Mouse (Mus musculus): ENCODE measurements around the gene Tmem200b. TPM values are rescaled to one million over a fixed set of nuclear protein-coding genes. Genes with fewer than 3 reads are reported as not detected.

Tmem200b gene
- polyA plus RNA-seq, 1 experiment, result 0.76 TPM

GRCm38 (mm10) chr4:131890692-131891091 lies 30.9 kb upstream of the Tmem200b start:
- TF ChIP-seq MYOD1 (IDR thresholded peaks at IDR 0.05; ENCODE audit: control insufficient read depth in 1 of 3, insufficient read length in 2 of 3, low read depth in 2 of 3) (no peak), SRF (IDR thresholded peaks at IDR 0.05; ENCODE audit: control insufficient read depth, insufficient read length, low read depth) (no peak), USF1 (IDR thresholded peaks at IDR 0.05; ENCODE audit: low read depth) (no peak), MAX (IDR thresholded peaks at IDR 0.05; ENCODE audit: low read depth) (no peak), CEBPB (IDR thresholded peaks at IDR 0.05; ENCODE audit: insufficient read depth, poor library complexity, severe bottlenecking) (no peak), MYOG (IDR thresholded peaks at IDR 0.05; ENCODE audit: control insufficient read depth in 1 of 3, insufficient read depth in 1 of 3, insufficient read length in 2 of 3, low read depth in 2 of 3) (no peak), TCF3 (IDR thresholded peaks at IDR 0.05; ENCODE audit: insufficient read length, low read depth) (no peak), E2F4 (IDR thresholded peaks at IDR 0.05; ENCODE audit: insufficient read depth) (no peak), REST (IDR thresholded peaks at IDR 0.05; ENCODE audit: insufficient read depth, insufficient read length) (no peak), POLR2AphosphoS2 (IDR thresholded peaks at IDR 0.05; ENCODE audit: insufficient read length, low read depth) (no peak), POLR2A (IDR thresholded peaks at IDR 0.05; ENCODE audit: insufficient read length, low read depth) (no peak), TCF12 (IDR thresholded peaks at IDR 0.05; ENCODE audit: insufficient read depth, poor library complexity, severe bottlenecking) (no peak)
- Histone ChIP-seq H3K4me2 (ENCODE audit: low read depth) (no peak overlapping the region), H3K79me2 (ENCODE audit: control insufficient read depth, insufficient read depth) (peaks cover 54% of the 10 kb centered on the region), H3K27me3 (ENCODE audit: control insufficient read depth, insufficient read depth, insufficient read length) (no peaks in the 10 kb centered on the region), H3K4me3 (no peak overlapping the region), H3ac (ENCODE audit: control insufficient read depth, insufficient read length) (no peak overlapping the region), H3K36me3 (ENCODE audit: control insufficient read depth, insufficient read depth) (peaks cover 50% of the 10 kb centered on the region)

GRCm38 (mm10) chr4:131897109-131897508 lies 24.5 kb upstream of the Tmem200b start:
- Histone ChIP-seq H3K79me2 (ENCODE audit: control insufficient read depth, insufficient read depth) (no peaks in the 10 kb centered on the region), H3K36me3 (ENCODE audit: control insufficient read depth, insufficient read depth) (peaks cover 38% of the 10 kb centered on the region), H3K4me3 (no peak overlapping the region), H3K27me3 (ENCODE audit: control insufficient read depth, insufficient read depth, insufficient read length) (no peaks in the 10 kb centered on the region), H3K4me2 (ENCODE audit: low read depth) (no peak overlapping the region), H3ac (ENCODE audit: control insufficient read depth, insufficient read length) (no peak overlapping the region)
- TF ChIP-seq E2F4 (IDR thresholded peaks at IDR 0.05; ENCODE audit: insufficient read depth), result no peak
- no peak for TF ChIP-seq MAX (IDR thresholded peaks at IDR 0.05; ENCODE audit: low read depth)
- no peak for TF ChIP-seq POLR2A (IDR thresholded peaks at IDR 0.05; ENCODE audit: insufficient read length, low read depth)
- TF ChIP-seq TCF3 (IDR thresholded peaks at IDR 0.05; ENCODE audit: insufficient read length, low read depth), result no peak
- no peak for TF ChIP-seq USF1 (IDR thresholded peaks at IDR 0.05; ENCODE audit: low read depth)
- no peak for TF ChIP-seq SRF (IDR thresholded peaks at IDR 0.05; ENCODE audit: control insufficient read depth, insufficient read length, low read depth)
- no peak for TF ChIP-seq CEBPB (IDR thresholded peaks at IDR 0.05; ENCODE audit: insufficient read depth, poor library complexity, severe bottlenecking)
- TF ChIP-seq MYOD1 (IDR thresholded peaks at IDR 0.05; ENCODE audit: control insufficient read depth in 1 of 3, insufficient read length in 2 of 3, low read depth in 2 of 3), result no peak
- TF ChIP-seq TCF12 (IDR thresholded peaks at IDR 0.05; ENCODE audit: insufficient read depth, poor library complexity, severe bottlenecking), result no peak
- TF ChIP-seq POLR2AphosphoS2 (IDR thresholded peaks at IDR 0.05; ENCODE audit: insufficient read length, low read depth), result no peak
- no peak for TF ChIP-seq MYOG (IDR thresholded peaks at IDR 0.05; ENCODE audit: control insufficient read depth in 1 of 3, insufficient read depth in 1 of 3, insufficient read length in 2 of 3, low read depth in 2 of 3)

- Histone ChIP-seq H3K27me3 (ENCODE audit: control insufficient read depth, insufficient read depth, insufficient read length) (no peaks in the 10 kb centered on the region), H3K4me3 (no peak overlapping the region), H3ac (ENCODE audit: control insufficient read depth, insufficient read length) (no peak overlapping the region), H3K79me2 (ENCODE audit: control insufficient read depth, insufficient read depth) (no peaks in the 10 kb centered on the region), H3K4me2 (ENCODE audit: low read depth) (no peak overlapping the region), H3K36me3 (ENCODE audit: control insufficient read depth, insufficient read depth) (peaks cover 32% of the 10 kb centered on the region)
- no peak for TF ChIP-seq POLR2A (IDR thresholded peaks at IDR 0.05; ENCODE audit: insufficient read length, low read depth)
- no peak for TF ChIP-seq E2F4 (IDR thresholded peaks at IDR 0.05; ENCODE audit: insufficient read depth)
- TF ChIP-seq MYOG (IDR thresholded peaks at IDR 0.05; ENCODE audit: control insufficient read depth in 1 of 3, insufficient read depth in 1 of 3, insufficient read length in 2 of 3, low read depth in 2 of 3), result no peak
- no peak for TF ChIP-seq TCF3 (IDR thresholded peaks at IDR 0.05; ENCODE audit: insufficient read length, low read depth)
- no peak for TF ChIP-seq SRF (IDR thresholded peaks at IDR 0.05; ENCODE audit: control insufficient read depth, insufficient read length, low read depth)
- TF ChIP-seq TCF12 (IDR thresholded peaks at IDR 0.05; ENCODE audit: insufficient read depth, poor library complexity, severe bottlenecking), result no peak
- no peak for TF ChIP-seq USF1 (IDR thresholded peaks at IDR 0.05; ENCODE audit: low read depth)
- no peak for TF ChIP-seq POLR2AphosphoS2 (IDR thresholded peaks at IDR 0.05; ENCODE audit: insufficient read length, low read depth)
- TF ChIP-seq CEBPB (IDR thresholded peaks at IDR 0.05; ENCODE audit: insufficient read depth, poor library complexity, severe bottlenecking), result no peak
- no peak for TF ChIP-seq MYOD1 (IDR thresholded peaks at IDR 0.05; ENCODE audit: control insufficient read depth in 1 of 3, insufficient read length in 2 of 3, low read depth in 2 of 3)
- TF ChIP-seq MAX (IDR thresholded peaks at IDR 0.05; ENCODE audit: low read depth), result no peak
- no peak for TF ChIP-seq REST (IDR thresholded peaks at IDR 0.05; ENCODE audit: insufficient read depth, insufficient read length)
Measured at GRCm38 (mm10) chr4:131897787-131898186, 23.8 kb upstream of the Tmem200b start.

GRCm38 (mm10) chr4:131898503-131899179 lies 22.9 kb upstream of the Tmem200b start:
- H3K4me3 ChIP-seq, result no peak overlapping the region
- H3ac ChIP-seq (ENCODE audit: control insufficient read depth, insufficient read length), result no peak overlapping the region
- TF ChIP-seq E2F4 (IDR thresholded peaks at IDR 0.05; ENCODE audit: insufficient read depth) (no peak), POLR2AphosphoS2 (IDR thresholded peaks at IDR 0.05; ENCODE audit: insufficient read length, low read depth) (no peak), SRF (IDR thresholded peaks at IDR 0.05; ENCODE audit: control insufficient read depth, insufficient read length, low read depth) (no peak), TCF3 (IDR thresholded peaks at IDR 0.05; ENCODE audit: insufficient read length, low read depth) (no peak), MYOG (IDR thresholded peaks at IDR 0.05; ENCODE audit: control insufficient read depth in 1 of 3, insufficient read depth in 1 of 3, insufficient read length in 2 of 3, low read depth in 2 of 3) (no peak), USF1 (IDR thresholded peaks at IDR 0.05; ENCODE audit: low read depth) (no peak), CEBPB (IDR thresholded peaks at IDR 0.05; ENCODE audit: insufficient read depth, poor library complexity, severe bottlenecking) (no peak), POLR2A (IDR thresholded peaks at IDR 0.05; ENCODE audit: insufficient read length, low read depth) (no peak), TCF12 (IDR thresholded peaks at IDR 0.05; ENCODE audit: insufficient read depth, poor library complexity, severe bottlenecking) (no peak), MAX (IDR thresholded peaks at IDR 0.05; ENCODE audit: low read depth) (no peak), REST (IDR thresholded peaks at IDR 0.05; ENCODE audit: insufficient read depth, insufficient read length) (no peak), MYOD1 (IDR thresholded peaks at IDR 0.05; ENCODE audit: control insufficient read depth in 1 of 3, insufficient read length in 2 of 3, low read depth in 2 of 3) (no peak)
- no peaks in the 10 kb centered on the region for H3K79me2 ChIP-seq (ENCODE audit: control insufficient read depth, insufficient read depth)
- no peak overlapping the region for H3K4me2 ChIP-seq (ENCODE audit: low read depth)
- H3K27me3 ChIP-seq (ENCODE audit: control insufficient read depth, insufficient read depth, insufficient read length), result no peaks in the 10 kb centered on the region
- H3K36me3 ChIP-seq (ENCODE audit: control insufficient read depth, insufficient read depth), result peaks cover 28% of the 10 kb centered on the region

Data from myocyte (in vitro differentiated cells).